ENCODE assay signal across 8 mouse cellular contexts in the genomic region with DNA sequence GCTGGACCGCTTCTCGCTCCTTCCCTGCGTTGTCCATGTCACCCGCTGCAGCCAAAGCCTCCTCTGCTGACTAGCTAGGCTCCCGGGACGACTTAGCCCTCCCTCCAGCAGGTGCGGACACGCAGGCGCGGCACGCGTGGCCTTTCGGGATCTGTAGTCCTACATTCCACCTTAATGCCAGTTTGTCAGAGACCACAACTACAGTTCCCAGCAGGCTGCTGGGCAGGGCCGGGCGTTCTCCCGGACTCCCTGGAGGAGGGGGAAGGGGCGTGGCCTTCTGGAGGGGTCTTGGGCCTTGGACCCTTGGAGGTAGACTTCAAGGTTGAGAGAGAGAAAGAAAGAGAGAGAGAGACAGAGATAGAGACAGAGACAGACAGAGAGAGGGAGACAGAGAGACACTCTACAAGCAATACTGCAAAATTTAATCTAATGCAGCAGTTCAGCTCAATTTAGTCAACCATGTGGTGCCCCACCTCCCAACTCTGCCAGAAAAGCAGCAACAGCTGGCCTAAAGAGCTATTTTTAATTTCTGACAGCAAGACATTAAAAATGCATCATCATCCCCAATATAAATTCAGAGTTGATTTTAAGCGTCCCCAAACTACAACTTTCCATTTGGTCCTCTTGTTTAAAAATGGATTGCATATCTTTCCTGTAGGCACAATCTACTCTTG. TPM values are rescaled to one million over a fixed set of nuclear protein-coding genes. Genes with fewer than 3 reads are reported as not detected.
DNase-seq lines count a peak whose midpoint lies in the region; ATAC-seq and TF ChIP-seq lines count a peak whose summit lies in the region.

TSS of gene Napb (minus strand) at position 141 of the 674 bp plus-strand sequence.

- H3K4me1 ChIP-seq in bone marrow macrophage, adult 2 months (ENCODE audit: control insufficient read depth, insufficient read depth, low read length) = peaks cover 19% of the 10 kb centered on the region
- H3K4me1 ChIP-seq in embryonic fibroblast, embryonic 13.5 days (ENCODE audit: control insufficient read depth, insufficient read depth, low read length) = no peaks in the 10 kb centered on the region
- H3K4me1 ChIP-seq in limb, embryonic 13.5 days = peaks cover 6% of the 10 kb centered on the region
- H3K4me1 ChIP-seq in midbrain, embryonic 15.5 days = peaks cover 25% of the 10 kb centered on the region
- no peaks in the 10 kb centered on the region for H3K4me1 ChIP-seq in spleen, adult 2 months (ENCODE audit: control insufficient read depth, insufficient read depth, insufficient read length)

- no peak; the same call in 1 of the 2 replicates for TF ChIP-seq POLR2A in bone marrow macrophage, adult 2 months (IDR thresholded peaks at IDR 0.05; ENCODE audit: borderline replicate concordance, low read depth, low read length)
- peak; percentile 98 for TF ChIP-seq POLR2A in embryonic fibroblast, embryonic 13.5 days (IDR thresholded peaks at IDR 0.05; ENCODE audit: low read depth, low read length)
- no peak for TF ChIP-seq POLR2A in spleen, adult 2 months (IDR thresholded peaks at IDR 0.05; ENCODE audit: low read depth, low read length)

- no peak for TF ChIP-seq CTCF in bone marrow macrophage, adult 2 months (IDR thresholded peaks at IDR 0.05; ENCODE audit: low read depth, low read length)
- TF ChIP-seq CTCF in embryonic fibroblast, embryonic 13.5 days (IDR thresholded peaks at IDR 0.05; ENCODE audit: borderline replicate concordance, insufficient read depth, low read length) = no peak
- no peak for TF ChIP-seq CTCF in spleen, adult 2 months (IDR thresholded peaks at IDR 0.05; ENCODE audit: extremely low read depth, insufficient read depth, insufficient read length, insufficient replicate concordance)

- peak; percentile 100 for ATAC-seq in limb, embryonic 13.5 days (ENCODE audit: low FRiP score, low read depth)
- peak; percentile 100 for ATAC-seq in midbrain, embryonic 15.5 days (replicated peaks)

- H3K27me3 ChIP-seq in limb, embryonic 13.5 days = no peaks in the 10 kb centered on the region
- no peaks in the 10 kb centered on the region for H3K27me3 ChIP-seq in midbrain, embryonic 15.5 days (replicated peaks)
- no peaks in the 10 kb centered on the region for H3K27me3 ChIP-seq in spleen, adult 2 months (ENCODE audit: control insufficient read depth, insufficient read depth, low read length)

- H3K36me3 ChIP-seq in limb, embryonic 13.5 days = no peaks in the 10 kb centered on the region
- H3K36me3 ChIP-seq in midbrain, embryonic 15.5 days (replicated peaks) = no peaks in the 10 kb centered on the region
- no peaks in the 10 kb centered on the region for H3K36me3 ChIP-seq in spleen, adult 2 months (ENCODE audit: control insufficient read depth, insufficient read depth, low read length)

- peak within 1 kb of the TSS; percentile 87 for H3K9ac ChIP-seq in limb, embryonic 13.5 days
- peak within 1 kb of the TSS; percentile 73 for H3K9ac ChIP-seq in midbrain, embryonic 15.5 days

- H3K27ac ChIP-seq in bone marrow macrophage, adult 2 months (ENCODE audit: insufficient read depth, low read depth, low read length) = peak within 1 kb of the TSS; percentile 30
- no peak within 1 kb of the TSS for H3K27ac ChIP-seq in embryonic fibroblast, embryonic 13.5 days (ENCODE audit: insufficient read depth, low read length)
- H3K27ac ChIP-seq in limb, embryonic 13.5 days = peak within 1 kb of the TSS; percentile 23; the same call in 1 of the 2 replicates
- H3K27ac ChIP-seq in midbrain, embryonic 15.5 days = peak within 1 kb of the TSS; percentile 84
- H3K27ac ChIP-seq in spleen, adult 2 months (ENCODE audit: insufficient read depth, low read length) = no peak within 1 kb of the TSS

- peak within 1 kb of the TSS; percentile 92 for H3K4me2 ChIP-seq in limb, embryonic 13.5 days (replicated peaks)
- peak within 1 kb of the TSS; percentile 85 for H3K4me2 ChIP-seq in midbrain, embryonic 15.5 days

- H3K9me3 ChIP-seq in limb, embryonic 13.5 days = 0 out of 2 replicates have a peak, but pooled peaks cover 3% of the 10 kb centered on the region
- no peaks in the 10 kb centered on the region for H3K9me3 ChIP-seq in midbrain, embryonic 15.5 days

- H3K4me3 ChIP-seq in bone marrow macrophage, adult 2 months (ENCODE audit: insufficient read depth, low read length) = peak within 1 kb of the TSS; percentile 78
- peak within 1 kb of the TSS; percentile 80 for H3K4me3 ChIP-seq in embryonic fibroblast, embryonic 13.5 days (ENCODE audit: insufficient read depth, low read length)
- peak within 1 kb of the TSS; percentile 68 for H3K4me3 ChIP-seq in limb, embryonic 13.5 days
- peak within 1 kb of the TSS; percentile 80 for H3K4me3 ChIP-seq in midbrain, embryonic 15.5 days
- H3K4me3 ChIP-seq in spleen, adult 2 months (ENCODE audit: extremely low read depth, insufficient read depth, insufficient read length) = peak within 1 kb of the TSS; percentile 52

- 4% methylated on average over 18 of the region's 18 CpGs for WGBS in limb, embryonic 13.5 days
- whole genome bisulfite sequencing in midbrain, embryonic 15.5 days = 4% methylated on average over 18 of the region's 18 CpGs
- 5% methylated on average over 18 of the region's 18 CpGs for WGBS in spleen, adult 2 months

- peak; percentile 97 for DNase-seq in 3T3-L1 (ENCODE audit: low read depth, low spot score)
- peak; percentile 94 to 96 for DNase-seq in heart, adult 9 months (ENCODE audit: low spot score in 2 of 2)
- DNase-seq in kidney, adult 9 months = peak; percentile 97
- peak in 1 of 2 experiments; percentile 63 for DNase-seq in spleen, adult 2 months (ENCODE audit: low read depth in 1 of 2, low spot score in 2 of 2)

RNA-seq across cellular contexts. Expression of gene Napb, which starts in this region (rescaled TPM):
- polyA plus RNA-seq in bone marrow macrophage, adult 2 months (2012; ENCODE audit: insufficient read depth, insufficient read length, missing spikeins) = 3.4 and 3.7 TPM in 2 replicates
- 2.5 and 2.8 TPM in 2 replicates for polyA plus RNA-seq in embryonic fibroblast, embryonic 13.5 days (2011; ENCODE audit: insufficient read length, low read depth, missing spikeins)
- polyA plus RNA-seq in limb, embryonic 13.5 days (2015; fragmentation: Nextera tagmentation; extraction: Ambion mirVana) = 4.3 and 4.6 TPM in 2 replicates
- polyA plus RNA-seq in midbrain, embryonic 15.5 days (2015; fragmentation: Nextera tagmentation; extraction: Ambion mirVana) = 83.2 and 85.2 TPM in 2 replicates
- 0.13 and 0.15 TPM in 2 replicates for polyA plus RNA-seq in spleen, adult 2 months (2012; rRNA removed)

Comparison
In these comparisons a context has a peak if more than half of its experiments do, and no peak if none do; other contexts are left out.
1. RNA of gene Napb (polyA plus RNA-seq): 83.2 to 85.2 TPM in midbrain, embryonic 15.5 days; 4.3 to 4.6 TPM in limb, embryonic 13.5 days, 3.4 to 3.7 TPM in bone marrow macrophage, adult 2 months, 2.5 to 2.8 TPM in embryonic fibroblast, embryonic 13.5 days and 0.13 to 0.15 TPM in spleen, adult 2 months; every median in the first group is over 10 times any median in the second.
2. H3K27ac ChIP-seq: peak in bone marrow macrophage, adult 2 months (single experiment), limb, embryonic 13.5 days (single experiment) and midbrain, embryonic 15.5 days (single experiment); none in embryonic fibroblast, embryonic 13.5 days (single experiment) and spleen, adult 2 months (single experiment).
3. Peak in every context shown above with its lines, with median percentiles within 50 percentile points of each other: H3K4me3 ChIP-seq.